Mouse (Mus musculus) brain, embryonic 14.5 days (tissue): ENCODE measurements at regions not wholly inside any gene's neighbourhood (a gene's known extent, or its start where the extent isn't known, plus 50 kb on each side); places are given as distances from the start of the nearest gene placed in this dataset.

Source experiments
- CTCF ChIP-seq: fragments of 200-500 bp; IDR thresholded peaks from 2 replicates; pipeline ENCODE4 v1.5.1; 2012; ENCODE audit warnings: inconsistent platforms, mild to moderate bottlenecking, moderate library complexity, borderline replicate concordance; ENCODE audit not compliant: insufficient read depth, insufficient read length; ENCODE audit errors: extremely low read depth
- POLR2A ChIP-seq: fragments of 200-500 bp; IDR thresholded peaks from 2 replicates; pipeline ENCODE4 v1.6.1; 2012; ENCODE audit warnings: mild to moderate bottlenecking, inconsistent platforms, borderline replicate concordance; ENCODE audit not compliant: poor library complexity, insufficient read depth, insufficient read length, severe bottlenecking; ENCODE audit errors: extremely low read depth

- TF ChIP-seq POLR2A (no peak), CTCF (no peak)
Measured at GRCm38 (mm10) chr2:178631336-178631735, 201.0 kb downstream of the Cdh26 start.
